Mouse (Mus musculus) frontal cortex, postnatal 25 days (tissue): ENCODE data around the gene Chchd10.
"Not testable (repeated sequence)": the region's sequence is repeated elsewhere in the genome, so short reads cannot be mapped to it uniquely, and the experiment has no call there.

Experiments
- DNase-seq, 2 experiments: peaks; one replicate each; pipeline ENCODE4 v3.0.0; 2022; ENCODE audit warnings: low spot score in 2 of 2

The Chchd10 gene

DNA sequence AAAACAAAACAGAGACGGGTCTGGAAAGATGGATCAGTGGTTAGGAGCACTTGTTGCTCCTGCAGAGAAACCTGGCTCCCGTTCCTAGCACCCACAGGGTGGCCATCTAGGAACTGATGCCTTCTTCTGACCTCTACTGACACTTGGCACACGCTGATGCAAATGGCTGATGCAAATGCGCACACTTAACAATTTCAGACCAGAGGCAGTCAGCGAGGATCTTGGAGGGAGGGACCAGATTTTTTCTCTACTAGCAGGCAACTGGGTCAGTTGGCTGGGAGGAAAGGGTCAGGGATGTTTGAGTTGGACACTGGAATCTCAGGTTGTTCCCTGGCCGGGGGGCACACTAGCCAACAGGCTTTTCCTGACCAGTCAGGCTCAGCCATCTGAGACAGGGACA, at the start of gene Chchd10:
Chchd10 (plus strand) TSS at position 240 of the 400 bp plus-strand sequence.
- DNase-seq: no peak

DNA sequence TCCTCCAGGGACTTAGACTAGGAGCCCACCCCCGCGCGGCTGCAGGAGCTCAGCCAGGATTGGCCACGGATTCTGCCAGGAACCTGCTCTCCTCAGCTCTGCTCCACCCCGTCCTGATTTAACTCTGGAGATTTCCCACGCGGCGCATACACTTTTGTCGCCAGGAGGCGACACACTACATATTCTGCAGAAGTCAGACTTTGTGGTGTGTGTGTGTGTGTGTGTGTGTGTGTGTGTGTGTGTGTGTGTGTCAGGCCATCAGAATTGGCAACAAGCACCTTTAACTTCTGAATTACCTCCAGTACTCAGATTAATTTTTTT, 49.7 kb upstream of the Chchd10 start:
- peak; percentile 64 to 66 for DNase-seq

DNA sequence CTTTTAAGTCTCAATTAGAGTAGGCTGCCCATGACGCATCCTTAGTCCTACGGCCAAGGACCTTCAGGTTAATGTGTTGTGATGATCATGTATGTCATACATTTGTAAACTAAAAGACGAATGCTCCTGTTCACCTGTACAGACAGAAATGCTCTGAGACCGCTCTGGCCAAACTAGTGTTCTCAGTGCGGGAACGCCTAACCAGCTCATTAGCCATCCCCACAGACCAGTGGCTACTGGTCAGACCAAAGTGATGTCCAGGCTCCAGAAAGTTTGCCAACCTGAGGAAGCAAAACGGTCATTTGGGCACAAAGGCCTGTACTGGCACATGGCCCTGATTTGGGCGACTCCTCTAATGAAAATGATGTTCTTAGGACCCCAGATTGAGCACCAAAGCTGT, 48.2 kb upstream of the Chchd10 start:
- no peak for DNase-seq

DNA sequence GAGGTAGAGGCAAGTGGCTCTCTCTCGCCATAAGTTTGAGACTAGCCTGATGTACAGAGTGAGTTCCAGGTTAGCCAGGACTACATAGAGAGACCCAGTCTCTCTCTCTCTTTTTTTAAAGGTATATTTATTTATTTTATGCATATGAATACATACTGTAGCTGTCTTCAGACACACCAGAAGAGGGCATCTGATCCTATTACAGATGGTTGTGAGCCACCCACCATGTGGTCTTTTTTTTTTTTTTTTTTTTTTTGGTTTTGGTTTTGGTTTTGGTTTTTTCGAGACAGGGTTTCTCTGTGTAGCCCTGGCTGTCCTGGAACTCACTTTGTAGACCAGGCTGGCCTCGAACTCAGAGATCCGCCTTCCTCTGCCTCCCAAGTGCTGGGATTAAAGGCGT, 45.4 kb upstream of the Chchd10 start:
- not testable (repeated sequence) for DNase-seq

DNA sequence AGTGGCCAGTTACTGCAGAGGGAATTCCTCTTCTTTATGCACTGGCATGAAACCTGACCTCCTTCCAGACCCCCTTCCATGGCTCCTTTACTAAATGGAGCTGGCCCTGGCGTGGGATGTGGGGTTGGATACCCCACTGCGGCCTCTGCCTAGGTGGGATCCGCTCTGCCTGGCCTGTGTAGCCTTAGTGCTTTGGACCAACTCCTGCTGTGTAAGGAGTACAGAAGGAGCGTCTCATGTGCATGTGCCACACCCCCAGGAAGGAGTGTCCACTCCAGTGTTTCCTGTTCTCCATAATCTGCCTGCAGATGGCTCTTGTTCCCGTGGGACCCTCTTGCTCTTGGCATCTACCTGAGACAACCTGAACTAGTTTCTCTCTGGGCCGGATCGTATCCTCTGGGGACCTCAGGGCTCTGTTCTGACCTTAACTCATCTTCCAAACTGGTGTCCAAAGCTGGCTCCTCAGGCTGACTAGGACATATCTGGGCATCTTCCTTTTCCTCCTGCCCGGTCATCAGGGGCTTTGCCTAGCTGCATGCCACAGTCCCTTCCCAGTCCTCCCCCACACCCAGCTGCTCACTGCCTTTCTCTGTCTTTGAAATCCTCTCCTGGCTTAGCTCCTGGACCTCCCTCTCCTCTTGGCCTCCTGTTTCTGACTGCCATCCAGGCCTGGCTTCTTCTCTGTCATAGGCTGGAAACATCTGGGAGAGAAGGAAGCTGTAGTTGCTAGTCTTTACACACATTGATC, 43.4 kb upstream of the Chchd10 start:
- no peak for DNase-seq

DNA sequence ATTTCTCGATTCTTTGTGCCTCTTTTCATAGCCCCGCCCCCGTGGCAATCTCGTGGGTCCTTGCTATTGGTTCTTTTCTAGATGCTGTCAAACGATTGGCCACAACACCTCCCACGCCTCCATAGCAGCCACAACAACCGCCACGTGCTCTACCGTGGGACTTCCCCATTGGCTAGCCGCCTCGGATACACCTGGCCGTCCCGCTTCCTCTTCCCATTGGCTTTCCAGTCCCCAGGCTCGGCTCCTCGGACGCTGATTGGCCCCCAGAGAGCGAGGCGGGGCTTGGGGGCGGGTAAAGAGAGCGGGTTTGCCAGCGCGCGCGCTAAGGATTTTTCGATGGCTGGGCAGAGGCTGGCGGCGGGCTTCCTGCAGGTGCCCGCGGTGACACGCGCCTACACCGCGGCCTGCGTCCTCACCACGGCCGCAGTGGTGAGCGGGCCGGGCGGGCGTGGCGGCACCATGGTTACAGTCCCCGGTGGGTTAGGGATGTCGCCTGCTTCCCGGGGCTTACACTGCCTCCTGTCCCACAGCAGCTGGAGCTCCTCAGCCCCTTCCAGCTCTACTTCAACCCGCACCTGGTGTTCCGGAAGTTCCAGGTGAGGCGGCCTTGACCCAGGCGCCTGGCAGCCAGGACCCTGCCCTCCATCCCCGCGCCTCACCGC, 39.7 kb upstream of the Chchd10 start, which contains the start of gene Derl3:
Derl3 (plus strand) TSS at position 325 of the 662 bp plus-strand sequence.
- peak; percentile 81 to 92 for DNase-seq

DNA sequence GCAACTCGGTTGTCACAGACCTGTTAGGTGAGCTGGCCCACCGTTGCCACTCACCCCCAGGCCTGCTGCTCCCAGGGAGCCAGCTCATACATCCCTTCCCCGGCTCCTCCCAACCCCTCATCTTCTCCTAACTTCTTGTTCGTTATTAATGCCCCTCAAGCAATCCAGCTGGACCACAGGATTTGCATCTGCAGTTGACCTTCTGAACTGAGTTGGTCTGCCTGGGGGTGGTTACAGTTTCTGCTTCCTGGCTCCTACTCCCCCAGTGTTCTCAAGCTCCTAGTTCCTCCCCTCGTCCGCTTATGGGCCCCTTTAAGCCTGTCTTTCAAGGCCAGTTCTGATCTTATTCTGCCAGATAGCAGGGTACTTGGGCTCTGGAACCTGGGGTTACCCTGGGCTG, 38.3 kb upstream of the Chchd10 start:
- no peak for DNase-seq

DNA sequence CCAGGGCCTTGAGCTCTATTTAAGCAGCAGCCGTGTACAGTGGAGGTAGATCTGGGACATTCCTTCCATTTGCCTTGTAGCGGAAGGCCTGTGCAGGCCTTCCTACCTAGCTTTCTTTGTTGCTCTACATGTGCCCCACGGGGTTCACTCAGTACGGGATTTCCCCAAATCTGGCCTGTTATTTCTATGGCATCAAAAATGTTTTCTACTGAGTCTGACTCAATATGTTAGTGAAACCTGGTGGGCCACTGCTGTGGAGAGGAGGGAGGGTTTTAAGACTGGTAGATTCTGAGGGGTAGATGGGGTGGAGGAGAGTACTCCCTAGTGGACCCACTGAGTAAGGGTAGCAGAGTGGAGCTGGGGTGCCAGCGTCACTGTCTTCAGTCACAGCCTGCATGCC, 37.2 kb upstream of the Chchd10 start:
- no peak for DNase-seq

DNA sequence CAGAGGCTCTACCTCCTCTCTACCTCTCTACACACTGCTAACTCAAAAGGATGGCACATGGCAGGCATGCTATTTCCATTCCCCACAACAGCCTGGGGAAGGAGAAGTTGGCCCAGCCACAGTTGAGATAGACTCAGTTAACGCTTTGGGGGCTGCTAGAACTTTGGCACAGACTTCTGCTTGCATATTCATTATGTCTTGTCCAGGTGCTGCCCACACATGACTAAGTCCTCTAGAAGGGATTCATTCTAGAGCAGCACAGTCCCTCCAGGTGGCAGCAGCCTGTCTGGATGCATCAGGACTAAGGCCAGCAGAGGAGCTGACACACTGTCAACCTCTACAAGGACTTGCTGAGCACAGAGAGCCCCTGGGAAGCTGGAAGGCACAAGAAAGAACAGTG, 36.7 kb upstream of the Chchd10 start:
- no peak for DNase-seq

DNA sequence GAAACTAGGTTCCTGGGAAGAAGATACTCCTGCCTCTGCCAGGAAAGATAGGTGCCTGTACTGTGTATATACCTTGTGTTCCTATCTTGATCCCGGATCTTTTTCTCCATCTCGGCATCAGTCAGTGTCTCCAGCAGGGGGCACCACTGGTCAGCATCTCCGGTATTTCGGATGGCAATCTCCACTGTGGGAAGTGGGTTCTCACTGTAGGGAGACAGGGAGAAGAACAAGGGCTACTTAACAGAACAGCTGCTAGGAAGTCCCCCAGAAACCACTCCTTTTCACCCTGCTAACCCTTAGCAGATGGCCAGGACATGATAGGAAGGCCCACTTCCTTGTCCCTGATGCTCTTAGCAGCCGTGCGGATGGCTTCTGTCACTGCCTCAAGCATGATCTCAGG, 35.6 kb upstream of the Chchd10 start:
- DNase-seq: peak; percentile 66 to 68

DNA sequence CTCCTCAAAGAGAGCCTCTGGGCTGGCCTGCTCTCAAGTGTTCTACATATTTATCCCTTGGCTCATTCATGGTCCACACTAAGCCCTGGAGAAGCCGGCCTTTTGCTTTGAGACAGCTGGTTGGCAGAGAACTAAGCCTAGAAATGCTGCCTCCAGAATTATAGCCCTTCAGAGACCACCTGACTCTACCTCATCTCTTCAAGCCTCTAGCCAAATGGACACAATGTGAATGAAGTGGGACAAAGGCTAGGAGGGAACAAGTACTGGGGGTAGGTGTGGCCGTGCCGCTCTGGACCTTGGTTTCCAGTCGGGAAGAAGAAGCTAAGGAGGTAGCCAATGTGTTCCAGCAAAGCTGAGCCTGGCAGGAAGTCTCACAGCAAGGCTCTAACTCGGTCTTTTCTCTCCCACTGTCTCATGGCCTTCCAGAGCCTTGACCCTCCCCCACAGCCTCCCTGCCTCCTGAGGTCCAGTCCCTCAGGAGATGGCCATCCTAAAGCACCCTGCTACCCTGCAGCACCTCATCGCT, 34.8 kb upstream of the Chchd10 start:
- DNase-seq: no peak

DNA sequence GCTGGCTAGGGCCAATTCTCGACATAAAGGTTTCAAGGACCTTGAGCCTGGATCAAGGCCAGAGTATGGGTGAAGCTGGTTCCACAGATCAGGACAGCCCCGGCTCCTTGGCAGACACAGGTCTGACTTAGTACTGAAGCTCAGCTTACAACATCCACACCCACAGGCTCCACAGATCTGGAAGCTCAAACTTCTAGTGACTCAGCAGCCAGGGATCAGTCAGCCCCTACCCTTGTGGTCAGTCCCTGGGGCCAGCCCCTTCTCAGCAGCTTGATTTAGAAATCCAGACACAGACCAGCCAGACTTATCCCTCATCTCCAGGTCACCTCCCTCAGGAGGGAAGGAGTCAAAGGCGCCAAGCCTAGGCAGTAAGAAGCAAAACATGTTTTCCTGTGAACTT, 34.1 kb upstream of the Chchd10 start:
- no peak for DNase-seq

DNA sequence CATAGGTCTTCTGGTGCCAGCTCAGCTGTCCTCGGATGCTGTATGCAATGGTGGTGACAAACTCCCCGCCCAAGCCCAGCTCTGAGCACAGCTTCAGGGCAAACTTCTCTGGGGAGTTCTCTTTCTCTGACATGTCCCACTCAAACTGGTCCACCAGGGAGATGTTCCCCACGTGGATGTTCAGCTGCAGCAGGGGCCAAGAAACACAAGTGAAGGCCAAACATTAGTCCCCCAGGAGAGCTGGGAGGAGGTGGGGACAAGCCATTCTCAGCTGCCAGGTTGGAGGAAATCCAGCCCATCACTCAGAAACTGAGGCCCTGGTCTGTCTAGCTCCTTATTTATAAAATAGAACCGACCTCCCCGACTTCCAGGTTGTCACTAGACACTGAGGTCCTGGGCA, 28.5 kb upstream of the Chchd10 start:
- DNase-seq: no peak

DNA sequence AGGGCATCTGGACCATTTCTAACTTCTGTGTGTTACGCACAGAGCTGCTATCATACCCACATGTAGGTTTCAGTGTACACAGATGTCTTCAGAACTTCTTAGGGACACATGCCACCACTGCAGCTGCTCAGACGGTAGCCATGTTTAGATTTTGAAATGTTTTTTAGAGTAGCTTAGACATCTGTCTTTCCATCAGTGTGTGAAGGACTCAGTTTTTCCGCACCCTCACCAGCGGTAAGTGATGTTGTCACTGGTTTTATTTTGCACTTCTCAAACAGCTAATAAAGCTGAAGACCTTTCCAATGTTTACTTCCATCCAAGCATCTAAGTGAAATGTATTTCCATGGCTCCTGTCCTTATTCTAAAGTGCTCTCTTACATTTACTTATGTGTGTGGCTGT, 26.0 kb upstream of the Chchd10 start:
- no peak for DNase-seq

DNA sequence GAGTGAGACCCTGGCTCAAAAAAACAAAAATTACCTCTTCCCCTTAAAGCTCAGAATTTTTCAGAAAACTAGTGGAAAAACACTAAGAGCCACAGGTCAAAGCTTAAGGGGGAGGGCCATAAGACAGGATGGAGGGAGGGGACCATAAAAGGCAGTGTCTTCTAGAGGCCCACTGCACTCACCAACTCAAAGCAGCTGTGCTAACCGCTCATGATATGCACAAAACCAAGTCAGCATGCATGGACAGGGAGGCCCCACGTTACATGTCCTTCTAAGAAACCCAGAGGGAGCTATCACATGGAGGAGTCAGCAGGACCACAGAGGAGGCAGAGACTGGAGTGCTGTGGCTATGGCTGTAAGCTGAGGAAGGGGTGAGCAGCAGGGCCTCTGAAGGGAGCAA, 22.2 kb upstream of the Chchd10 start:
- no peak for DNase-seq

DNA sequence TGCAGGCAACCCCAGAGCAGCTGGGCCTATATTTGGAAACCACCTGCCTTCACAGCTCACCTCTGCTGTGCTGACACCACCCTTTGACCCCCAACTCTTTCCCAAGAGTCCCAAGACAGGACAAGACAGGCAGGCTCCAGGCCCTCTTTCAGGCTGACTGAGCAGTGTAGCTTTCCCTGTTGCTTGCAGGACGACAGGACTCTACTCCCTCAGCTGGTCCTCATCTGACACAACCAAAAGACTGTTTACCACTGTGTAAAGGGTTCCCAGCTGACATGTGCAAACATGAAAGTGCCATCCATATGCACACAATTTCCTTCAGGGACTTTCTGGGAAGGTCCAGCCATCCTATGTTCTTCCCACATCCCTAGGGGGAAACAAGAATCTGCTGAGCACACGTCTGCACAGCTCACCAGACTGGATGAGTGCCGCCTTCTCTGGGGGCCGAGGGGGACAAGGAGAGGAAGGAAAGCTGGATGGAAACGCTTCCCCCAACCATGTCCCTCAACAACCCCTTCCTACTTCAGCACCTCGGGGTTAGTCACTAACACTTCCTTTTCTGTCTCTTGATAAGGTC, 19.8 kb upstream of the Chchd10 start:
- no peak for DNase-seq

DNA sequence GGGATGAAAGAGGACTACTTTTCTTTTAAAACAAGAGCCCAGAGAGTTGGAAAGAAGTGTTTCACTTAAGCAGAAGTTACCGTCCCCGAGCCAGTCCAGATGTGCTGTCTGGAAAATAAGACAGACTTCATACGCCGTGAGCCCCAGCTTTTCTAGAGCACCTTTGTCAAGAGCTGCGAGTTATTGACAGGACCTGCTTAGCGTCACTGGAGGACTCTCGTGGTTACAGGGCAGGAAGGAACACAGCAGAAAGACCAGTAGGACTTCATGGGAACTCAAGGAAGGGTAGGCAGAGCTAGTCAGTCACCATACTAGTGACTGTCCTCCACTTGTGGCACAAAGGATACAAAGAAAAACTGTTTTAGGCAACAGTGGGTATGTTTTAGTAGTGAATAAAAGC, 17.4 kb upstream of the Chchd10 start:
- DNase-seq: no peak

DNA sequence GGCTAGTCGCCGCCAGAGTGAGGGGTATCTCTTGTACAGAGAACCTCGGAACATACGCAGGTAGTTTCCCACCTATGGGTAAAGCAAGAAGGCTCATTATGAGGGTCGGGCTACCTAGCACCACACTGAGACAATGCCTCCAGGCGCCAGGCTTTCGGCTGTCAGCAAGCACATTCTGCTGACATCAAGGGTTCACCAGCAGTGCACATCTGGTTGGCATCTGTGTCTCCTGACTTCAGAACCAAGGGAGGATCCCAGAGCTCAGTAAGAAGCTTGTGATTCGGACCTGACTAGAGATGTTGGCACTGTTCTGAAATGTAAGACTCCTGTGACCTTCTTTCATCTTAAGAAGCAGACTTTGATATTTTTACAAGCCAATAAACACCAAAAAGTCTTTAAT, 16.1 kb upstream of the Chchd10 start:
- DNase-seq: no peak

DNA sequence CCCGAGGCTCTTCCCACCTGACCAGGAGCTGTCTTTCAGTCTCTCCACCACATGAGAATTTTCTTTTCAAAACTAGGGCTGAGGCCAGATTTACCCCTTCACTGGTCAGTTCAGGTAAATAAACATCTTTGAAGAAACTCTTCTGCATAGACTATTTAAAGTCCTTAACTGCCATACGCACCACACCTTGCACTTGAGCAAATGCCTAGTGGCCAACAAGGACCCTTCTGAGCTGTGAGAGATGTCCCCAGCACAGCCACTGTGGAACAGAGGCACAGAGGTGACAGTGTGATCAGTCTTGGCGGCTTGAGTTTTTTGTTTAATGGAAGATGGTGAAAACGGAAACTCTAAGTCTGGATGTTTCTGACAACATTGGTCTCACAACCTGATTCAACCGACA, 13.9 kb upstream of the Chchd10 start:
- DNase-seq: no peak

DNA sequence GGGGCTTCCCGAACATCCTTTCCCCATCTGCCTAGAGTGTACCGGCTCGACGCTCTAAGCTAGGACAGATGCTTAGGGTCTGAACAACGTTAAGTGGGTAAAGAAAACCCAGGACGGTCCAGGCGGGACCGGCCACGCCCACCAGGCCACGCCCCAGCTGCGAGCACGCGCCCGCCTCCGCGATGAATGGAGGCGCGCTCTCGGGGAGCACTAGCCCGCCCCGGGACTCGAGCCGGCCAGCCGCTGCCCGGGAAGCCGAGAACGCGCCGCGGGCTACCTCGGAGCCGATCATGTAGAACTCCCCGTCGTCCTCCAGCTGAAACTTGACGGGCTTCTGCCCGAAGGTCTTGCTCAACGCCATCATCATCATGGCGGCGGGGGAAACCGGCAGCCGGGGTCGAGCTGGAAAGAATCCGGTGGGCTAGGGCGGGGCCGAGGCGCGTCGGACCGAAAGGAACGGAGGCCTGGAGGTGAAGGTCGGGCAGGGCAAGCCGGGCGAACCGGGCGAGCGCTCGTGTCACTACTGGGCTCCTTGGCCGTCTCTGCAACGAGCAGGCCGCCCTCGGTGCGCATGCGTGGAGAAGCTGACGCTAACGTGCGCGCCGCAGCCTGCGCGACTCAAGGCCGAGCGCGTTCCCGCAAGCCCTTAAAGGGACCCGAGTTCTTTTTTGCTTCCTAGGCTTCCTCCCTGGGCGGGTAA, 11.8 kb upstream of the Chchd10 start, which contains the start of gene Smarcb1:
Smarcb1 (minus strand) TSS at position 592 of the 700 bp plus-strand sequence.
- DNase-seq: peak; percentile 90 to 94

DNA sequence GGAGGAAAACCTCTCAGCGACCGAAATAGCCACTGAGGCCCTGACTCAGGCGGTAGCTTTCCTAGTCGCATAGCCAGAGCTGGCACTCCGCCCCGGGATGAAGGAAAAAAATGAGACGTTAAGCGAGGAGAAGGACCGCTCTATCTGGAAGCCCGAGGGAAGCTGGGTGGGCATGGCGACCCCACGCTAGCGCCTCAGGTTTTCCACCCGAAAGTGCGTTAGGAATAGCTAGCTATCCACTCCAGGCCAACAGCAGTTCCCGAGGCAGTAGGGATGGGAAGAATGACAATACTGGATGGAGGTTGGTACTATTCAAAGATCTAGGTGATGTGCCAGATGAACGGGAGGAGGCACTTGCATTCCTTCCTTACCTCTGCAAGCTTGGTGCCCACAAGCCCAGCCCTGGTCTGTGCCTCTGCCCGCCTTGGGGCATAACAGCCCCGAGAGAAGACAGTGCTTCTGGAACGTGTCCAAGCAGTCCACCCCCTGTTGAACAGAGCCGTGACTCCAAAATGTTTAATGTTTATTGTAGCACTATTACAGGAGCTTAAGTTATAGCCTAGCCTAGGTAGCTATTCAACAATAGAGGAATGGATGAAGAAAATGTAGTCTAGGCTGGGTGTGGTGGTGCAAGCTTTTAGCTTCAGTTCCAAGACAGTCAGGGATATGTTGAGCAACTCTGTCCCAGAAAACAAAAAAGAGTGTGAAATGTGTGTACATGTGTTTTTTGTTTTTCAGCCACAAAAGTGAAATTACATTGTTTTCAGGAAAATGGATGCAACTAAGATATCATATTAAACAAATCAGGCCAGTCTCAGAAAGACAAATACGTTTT, 11.0 kb upstream of the Chchd10 start:
- DNase-seq: no peak
